ENCODE assay signal across 15 mouse cellular contexts in the genomic region with DNA sequence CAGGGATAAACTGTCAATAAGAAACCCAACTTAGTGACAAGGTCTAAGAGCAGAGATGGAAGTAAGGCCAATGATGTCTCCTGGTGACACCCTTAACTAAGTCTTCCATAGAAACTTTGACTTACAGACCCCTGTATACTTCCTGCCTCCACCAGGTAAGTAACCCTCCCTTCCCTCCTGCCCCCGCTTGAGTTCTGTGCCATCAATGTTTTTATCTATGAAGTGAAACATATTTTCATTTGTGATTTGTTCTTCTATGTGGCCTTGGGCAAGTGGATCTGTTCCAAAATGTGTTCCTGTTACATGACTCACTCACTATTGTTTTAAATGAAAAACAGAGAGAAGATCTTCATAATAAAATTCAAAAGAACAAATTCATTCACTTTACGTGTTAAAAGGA.
"Had no signal": no experiment of that assay in that cellular context is flagged by ENCODE, and none has a peak within 500 bp of the region (broad histone marks: within the 10 kb centered on the region; RNA-seq: fewer than 3 reads in every experiment).

No protein-coding gene starts in this region.

- H3K9ac ChIP-seq: kidney, embryonic 15.5 days; liver, embryonic 13.5 days; stomach, embryonic 15.5 days had no signal

- H3K4me2 ChIP-seq: kidney, embryonic 15.5 days; liver, embryonic 13.5 days; stomach, embryonic 15.5 days had no signal

- H3K27ac ChIP-seq: kidney, embryonic 15.5 days; left cerebral cortex, adult 2 months; liver, embryonic 13.5 days; macrophage; stomach, embryonic 15.5 days had no signal

- H3K4me1 ChIP-seq: kidney, embryonic 15.5 days; liver, embryonic 13.5 days; stomach, embryonic 15.5 days had no signal

- H3K27me3 ChIP-seq: kidney, embryonic 15.5 days; liver, embryonic 13.5 days; stomach, embryonic 15.5 days had no signal

- H3K4me3 ChIP-seq: kidney, embryonic 15.5 days; left cerebral cortex, adult 2 months; liver, embryonic 13.5 days; stomach, embryonic 15.5 days had no signal

- H3K9me3 ChIP-seq: kidney, embryonic 15.5 days; liver, embryonic 13.5 days; stomach, embryonic 15.5 days had no signal

- DNase-seq: kidney, postnatal 10 days; kidney, postnatal 36 days; layer of hippocampus, postnatal 36 days; liver, embryonic 13.5 days; lung, adult 2 months; midbrain, embryonic 14.5 days; right cerebral cortex, adult 18-20 months; right cerebral cortex, postnatal 14 days; right cerebral cortex, postnatal 4 days; spleen, adult 18-20 months; thymus, postnatal 25 days had no signal

- H3K36me3 ChIP-seq: kidney, embryonic 15.5 days; liver, embryonic 13.5 days; stomach, embryonic 15.5 days had no signal
